Mouse (Mus musculus) bone marrow, adult 2 months (tissue): ENCODE measurements around the gene Trcg1.

Source experiments
- CTCF ChIP-seq: fragments of 200-500 bp; IDR thresholded peaks from 2 replicates; pipeline ENCODE4 v1.5.1; 2011; ENCODE audit warnings: low read length, control low read depth; ENCODE audit not compliant: control insufficient read depth, insufficient read depth
- POLR2A ChIP-seq: fragments of 200-500 bp; IDR thresholded peaks from 2 replicates; pipeline ENCODE4 v1.6.1; 2011; ENCODE audit warnings: low read depth, mild to moderate bottlenecking, control low read depth, low read length, borderline replicate concordance; ENCODE audit not compliant: control insufficient read depth

GRCm38 (mm10) chr9:57233142-57233541, 3.2 kb upstream of the Trcg1 start:
- TF ChIP-seq CTCF (no peak), POLR2A (no peak)
